Mouse (Mus musculus) liver, embryonic 11.5 days (tissue): ENCODE data around the gene Pde3b. TPM values are rescaled to one million over a fixed set of nuclear protein-coding genes. Genes with fewer than 3 reads are reported as not detected.

Experiments used
- ATAC-seq: fragments of 200-750 bp; cut with Nextera tagmentation; replicated peaks from 2 replicates; pipeline ENCODE4 v1.8.0; 2017; ENCODE audit warnings: moderate number of reproducible peaks, mild to moderate bottlenecking, moderate TSS enrichment, moderate library complexity; ENCODE audit not compliant: low FRiP score
- DNase-seq: peaks from one replicate; pipeline ENCODE4 v3.0.0-alpha.2; 2017; ENCODE audit warnings: low spot score
- H3K27ac ChIP-seq: fragments of 300-500 bp; sonication (generic); 2 replicates; pipeline ENCODE4 v1.5.1; 2014; ENCODE audit warnings: mild to moderate bottlenecking, low read depth, low read length, control low read depth
- H3K27me3 ChIP-seq: fragments of 300-500 bp; sonication (generic); replicated peaks from 2 replicates; pipeline ENCODE4 v1.6.1; 2014; ENCODE audit warnings: low read length, mixed read lengths; ENCODE audit not compliant: control insufficient read depth, insufficient read depth
- H3K36me3 ChIP-seq: fragments of 300-500 bp; sonication (generic); 2 replicates; pipeline ENCODE4 v1.6.1; 2014; ENCODE audit warnings: mild to moderate bottlenecking, low read length, moderate library complexity, mixed read lengths; ENCODE audit not compliant: control insufficient read depth, insufficient read depth
- H3K4me1 ChIP-seq: fragments of 300-500 bp; sonication (generic); replicated peaks from 2 replicates; pipeline ENCODE4 v1.6.1; 2014; ENCODE audit warnings: low read length, mixed read lengths; ENCODE audit not compliant: control insufficient read depth, insufficient read depth
- H3K4me2 ChIP-seq: fragments of 300-500 bp; sonication (generic); 2 replicates; pipeline ENCODE4 v1.6.1; 2014; ENCODE audit warnings: mild to moderate bottlenecking, control low read depth, moderate library complexity
- H3K4me3 ChIP-seq: fragments of 300-500 bp; sonication (generic); 2 replicates; pipeline ENCODE4 v1.5.1; 2014; ENCODE audit warnings: low read depth, low read length, control low read depth
- H3K9ac ChIP-seq: fragments of 300-500 bp; sonication (generic); 2 replicates; pipeline ENCODE4 v1.6.1; 2014; ENCODE audit warnings: low read depth, low read length, control low read depth
- H3K9me3 ChIP-seq: fragments of 300-500 bp; sonication (generic); 2 replicates; pipeline ENCODE4 v1.6.1; 2016; ENCODE audit warnings: low read length, inconsistent platforms, mixed read lengths; ENCODE audit not compliant: control insufficient read depth
- WGBS: fragments of 180-500 bp; shearing (Covaris S2); extraction: QIAGEN DNeasy Blood & Tissue Kit; methylation state at CpG from one replicate; pipeline ENCODE4 v1.1.7; 2014; 5-methylcytosine and 5-hydroxymethylcytosine counted together
- polyA plus RNA-seq: library from polyadenylated mRNA; unstranded; fragments of >200 nt; fragmentation: Nextera tagmentation; extraction: Ambion mirVana; gene quantifications from 2 replicates; pipeline ENCODE4 v1.2.1, GENCODE M21; 2014

Gene Pde3b
- polyA plus RNA-seq, 1 experiment from 2014 or later, result 6.2 TPM

- H3K4me1 ChIP-seq, result no peaks in the 10 kb centered on the region
- WGBS, result 81% methylated on average over 3 of the region's 3 CpGs
- no peak overlapping the region for H3K4me2 ChIP-seq
- no peak overlapping the region for H3K4me3 ChIP-seq
- no peak overlapping the region for H3K27ac ChIP-seq
- H3K36me3 ChIP-seq, result no peaks in the 10 kb centered on the region
- ATAC-seq (no peak), DNase-seq (no peak)
- no peaks in the 10 kb centered on the region for H3K9me3 ChIP-seq
- H3K9ac ChIP-seq, result no peak overlapping the region
- no peaks in the 10 kb centered on the region for H3K27me3 ChIP-seq
These were observed 51.3 kb downstream of the Pde3b start for GRCm38 (mm10) chr7:114466358-114466757.

GRCm38 (mm10) chr7:114472471-114472870 lies 57.4 kb downstream of the Pde3b start:
- Histone ChIP-seq H3K9me3 (no peaks in the 10 kb centered on the region), H3K27me3 (no peaks in the 10 kb centered on the region), H3K4me1 (no peaks in the 10 kb centered on the region), H3K4me3 (no peak overlapping the region), H3K27ac (no peak overlapping the region), H3K9ac (no peak overlapping the region), H3K4me2 (no peak overlapping the region), H3K36me3 (no peaks in the 10 kb centered on the region)
- no peak for DNase-seq
- ATAC-seq, result peak; percentile 41; the same call in 1 of the 2 replicates
- WGBS, result 44% methylated on average over 2 of the region's 2 CpGs

- no peak overlapping the region for H3K27ac ChIP-seq
- no peaks in the 10 kb centered on the region for H3K4me1 ChIP-seq
- no peaks in the 10 kb centered on the region for H3K36me3 ChIP-seq
- no peak overlapping the region for H3K4me3 ChIP-seq
- 66% methylated on average over 1 of the region's 1 CpGs for WGBS
- no peaks in the 10 kb centered on the region for H3K9me3 ChIP-seq
- no peaks in the 10 kb centered on the region for H3K27me3 ChIP-seq
- H3K9ac ChIP-seq, result no peak overlapping the region
- no peak for ATAC-seq
- DNase-seq, result no peak
- no peak overlapping the region for H3K4me2 ChIP-seq
These were observed 59.8 kb downstream of the Pde3b start for GRCm38 (mm10) chr7:114474889-114475288.

GRCm38 (mm10) chr7:114477884-114478283 lies 62.8 kb downstream of the Pde3b start:
- Histone ChIP-seq H3K27me3 (no peaks in the 10 kb centered on the region), H3K4me1 (no peaks in the 10 kb centered on the region), H3K36me3 (no peaks in the 10 kb centered on the region), H3K9me3 (no peaks in the 10 kb centered on the region), H3K9ac (no peak overlapping the region), H3K4me2 (no peak overlapping the region), H3K4me3 (no peak overlapping the region), H3K27ac (no peak overlapping the region)
- ATAC-seq (no peak; the same call in 1 of the 2 replicates), DNase-seq (no peak)
- 52% methylated on average over 2 of the region's 2 CpGs for WGBS

GRCm38 (mm10) chr7:114478901-114479300 lies 63.8 kb downstream of the Pde3b start:
- 67% methylated on average over 5 of the region's 5 CpGs for WGBS
- no peaks in the 10 kb centered on the region for H3K9me3 ChIP-seq
- H3K4me1 ChIP-seq, result no peaks in the 10 kb centered on the region
- H3K27ac ChIP-seq, result no peak overlapping the region
- no peak for DNase-seq
- no peak overlapping the region for H3K4me3 ChIP-seq
- no peaks in the 10 kb centered on the region for H3K27me3 ChIP-seq
- no peak overlapping the region for H3K4me2 ChIP-seq
- H3K36me3 ChIP-seq, result no peaks in the 10 kb centered on the region
- no peak overlapping the region for H3K9ac ChIP-seq
- no peak for ATAC-seq

- Histone ChIP-seq H3K27ac (no peak overlapping the region), H3K9me3 (no peaks in the 10 kb centered on the region), H3K27me3 (no peaks in the 10 kb centered on the region), H3K36me3 (no peaks in the 10 kb centered on the region), H3K4me3 (no peak overlapping the region), H3K4me1 (no peaks in the 10 kb centered on the region), H3K9ac (no peak overlapping the region), H3K4me2 (peak overlapping the region; percentile 27; the same call in 1 of the 2 replicates)
- WGBS, result 39% methylated on average over 4 of the region's 4 CpGs
- DNase-seq (no peak), ATAC-seq (peak; percentile 34; the same call in 1 of the 2 replicates)
These were observed 64.7 kb downstream of the Pde3b start for GRCm38 (mm10) chr7:114479779-114480178.

- 55% methylated on average over 6 of the region's 6 CpGs for WGBS
- H3K9ac ChIP-seq, result no peak overlapping the region
- H3K27me3 ChIP-seq, result no peaks in the 10 kb centered on the region
- H3K4me2 ChIP-seq, result peak overlapping the region; percentile 18; the same call in 1 of the 2 replicates
- ATAC-seq (no peak; the same call in 1 of the 2 replicates), DNase-seq (no peak)
- H3K36me3 ChIP-seq, result no peaks in the 10 kb centered on the region
- H3K27ac ChIP-seq, result no peak overlapping the region
- no peak overlapping the region for H3K4me3 ChIP-seq
- no peaks in the 10 kb centered on the region for H3K4me1 ChIP-seq
- no peaks in the 10 kb centered on the region for H3K9me3 ChIP-seq
These were observed 65.3 kb downstream of the Pde3b start for GRCm38 (mm10) chr7:114480196-114480989.

GRCm38 (mm10) chr7:114481008-114481407 lies 65.9 kb downstream of the Pde3b start:
- no peak overlapping the region for H3K4me3 ChIP-seq
- WGBS, result 71% methylated on average over 1 of the region's 1 CpGs
- H3K4me2 ChIP-seq, result no peak overlapping the region
- H3K27ac ChIP-seq, result no peak overlapping the region
- H3K4me1 ChIP-seq, result no peaks in the 10 kb centered on the region
- H3K36me3 ChIP-seq, result no peaks in the 10 kb centered on the region
- no peaks in the 10 kb centered on the region for H3K27me3 ChIP-seq
- ATAC-seq (no peak), DNase-seq (no peak)
- H3K9me3 ChIP-seq, result no peaks in the 10 kb centered on the region
- no peak overlapping the region for H3K9ac ChIP-seq

DNA sequence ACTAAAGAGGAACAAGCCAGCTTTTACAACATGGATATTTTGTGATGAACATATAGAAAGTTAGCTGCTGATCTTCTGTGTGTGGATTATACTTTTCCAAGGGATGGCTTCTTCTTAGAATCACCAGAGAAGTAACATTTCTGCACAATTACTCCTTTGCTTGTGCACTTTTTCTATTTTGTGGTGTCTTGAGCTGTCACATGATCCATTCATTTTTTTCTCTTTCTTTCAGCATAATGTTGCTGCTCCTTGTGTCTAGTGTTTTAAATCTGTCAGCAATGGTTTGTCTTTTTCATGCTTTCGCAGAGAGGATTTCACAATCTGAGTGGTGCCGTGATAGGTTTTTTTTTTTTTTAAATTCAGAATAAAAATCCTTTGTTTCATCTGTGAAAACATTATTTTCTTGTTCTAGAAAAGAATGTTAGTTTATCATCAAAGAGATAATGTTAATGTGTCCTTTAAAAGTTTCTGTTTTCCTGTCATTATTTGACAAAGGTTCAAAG lies 66.4 kb downstream of the Pde3b start:
- Histone ChIP-seq H3K27ac (no peak overlapping the region), H3K27me3 (no peaks in the 10 kb centered on the region), H3K9me3 (no peaks in the 10 kb centered on the region), H3K36me3 (no peaks in the 10 kb centered on the region), H3K4me2 (no peak overlapping the region), H3K9ac (no peak overlapping the region), H3K4me1 (no peaks in the 10 kb centered on the region), H3K4me3 (no peak overlapping the region)
- ATAC-seq (no peak), DNase-seq (no peak)
- WGBS, result 87% methylated on average over 2 of the region's 2 CpGs
